Mouse (Mus musculus) Patski (cell line): ENCODE measurements around the gene B230118H07Rik. TPM values are rescaled to one million over a fixed set of nuclear protein-coding genes. Genes with fewer than 3 reads are reported as not detected.
A peak's percentile ranks its signal among the peaks of the same experiment; 100 is the strongest.

ENCODE experiments used
- ATAC-seq: fragments of 100-300 bp; one replicate; pipeline ENCODE4 v1.8.0; 2021
- CTCF ChIA-PET: fragments of 350-600 bp; sonication (Branson Sonifier 250); formaldehyde crosslinking; loops from one replicate; lab custom pipeline; 2022; ENCODE audit warnings: inconsistent platforms; lab: Charles Lee
- POLR2A ChIA-PET: fragments of 350-600 bp; sonication (Branson Sonifier 250); formaldehyde crosslinking; loops from one replicate; lab custom pipeline; 2022; ENCODE audit warnings: antibody characterized with exemption, inconsistent platforms; lab: Charles Lee
- DNase-seq: peaks from one replicate; pipeline ENCODE4 v3.0.0-alpha.2; 2011; ENCODE audit warnings: low read depth, low spot score
- H3K27me3 ChIP-seq: fragments of 371-371 bp; one replicate; pipeline ENCODE4 v1.5.1; 2021
- CTCF ChIP-seq: fragments of 100-300 bp; IDR thresholded peaks from one replicate; pipeline ENCODE4 v1.5.1; 2021
- in situ Hi-C: fragments of 300-500 bp; cut with MboI; formaldehyde crosslinking; loops from 3 replicates; pipeline ENCODE4 v1.11.1; 2018; ENCODE audit warnings: low pct_unique_long_range_greater_than_20kb, mixed read lengths
- polyA plus RNA-seq: library from polyadenylated mRNA; unstranded; gene quantifications from one replicate; pipeline ENCODE4 v1.2.3, GENCODE M21; 2021

B230118H07Rik gene
- polyA plus RNA-seq, 1 experiment from 2014 or later = 42.7 TPM

DNA sequence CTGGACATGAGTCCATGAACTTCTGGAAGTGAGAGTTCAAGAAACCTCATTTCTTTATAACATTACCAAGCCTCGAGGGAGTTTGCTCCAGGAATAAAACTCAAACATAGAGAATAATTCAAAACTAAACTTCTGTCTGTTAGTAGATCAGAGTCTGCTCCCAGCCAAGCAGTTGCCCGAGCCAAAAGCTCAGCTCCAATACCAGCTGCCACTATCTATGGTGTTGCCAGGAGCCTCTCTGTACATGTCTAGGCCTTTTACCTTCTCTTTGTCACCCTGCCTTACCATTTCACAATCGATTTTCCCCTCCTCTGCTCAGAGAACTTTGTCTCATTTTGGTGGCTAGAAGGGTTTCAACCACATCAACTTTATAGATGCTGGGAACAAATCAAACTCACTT lies 24.2 kb upstream of the B230118H07Rik start:
- H3K27me3 ChIP-seq = peaks cover 43% of the 10 kb centered on the region
- in situ Hi-C loops = no loop called here

DNA sequence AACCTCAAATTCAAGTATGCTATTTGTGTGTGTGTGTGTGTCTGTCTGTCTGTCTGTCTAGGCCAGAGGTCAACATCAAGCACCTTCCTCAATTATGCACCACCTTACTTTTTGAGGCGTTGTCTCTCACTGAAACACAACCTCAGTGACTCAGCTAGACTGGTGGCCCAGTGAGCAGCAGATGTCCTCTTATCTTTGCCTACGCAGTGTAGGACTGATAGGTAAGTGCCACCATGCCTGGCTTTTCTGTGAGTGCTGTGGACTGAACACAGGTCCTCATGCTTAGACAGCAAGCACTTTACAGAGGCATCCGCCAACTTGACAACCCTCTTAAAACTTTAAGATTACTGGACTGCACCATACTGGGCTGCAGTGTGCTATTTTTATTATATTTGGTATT lies 19.4 kb upstream of the B230118H07Rik start:
- in situ Hi-C loops = no loop called here
- ATAC-seq = no peak
- POLR2A ChIA-PET = no interaction called here
- peaks cover 57% of the 10 kb centered on the region for H3K27me3 ChIP-seq
- CTCF ChIA-PET = no interaction called here
- no peak for DNase-seq
- TF ChIP-seq CTCF = no peak

More for the DNA sequence above, 24.2 kb upstream of the B230118H07Rik start:
- POLR2A ChIA-PET = no interaction called here
- no peak for TF ChIP-seq CTCF
- no peak for ATAC-seq
- no peak for DNase-seq
- CTCF ChIA-PET = no interaction called here

DNA sequence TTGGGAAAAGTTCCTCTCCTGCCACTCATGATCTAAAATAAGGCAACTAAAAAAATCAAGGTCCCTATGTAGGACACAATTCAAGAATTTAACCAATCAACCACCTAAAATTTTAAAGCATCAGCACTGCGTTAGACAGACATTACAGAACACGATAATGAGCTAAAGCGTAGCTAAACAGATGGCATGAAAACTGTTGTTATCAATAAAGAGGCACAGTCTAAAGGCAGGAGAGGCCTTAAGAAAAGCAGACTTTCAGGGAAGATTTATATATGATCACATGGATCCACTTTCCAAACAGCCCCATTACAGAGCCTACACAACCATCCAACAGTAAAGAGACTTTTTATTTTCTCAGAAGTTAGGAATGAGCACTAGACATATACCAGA lies 16.4 kb upstream of the B230118H07Rik start:
- no peak for DNase-seq
- H3K27me3 ChIP-seq = peaks cover 48% of the 10 kb centered on the region
- ChIA-PET POLR2A (no interaction called here), CTCF (interaction anchor here (0.9 to 2.0 kb wide), 4 partner anchors 14 to 193 kb away, joined by 3 to 10 read pairs (median 3); partner anchors contain the start of gene Traf6)
- ATAC-seq = no peak
- in situ Hi-C loops = no loop called here
- TF ChIP-seq CTCF = no peak

DNA sequence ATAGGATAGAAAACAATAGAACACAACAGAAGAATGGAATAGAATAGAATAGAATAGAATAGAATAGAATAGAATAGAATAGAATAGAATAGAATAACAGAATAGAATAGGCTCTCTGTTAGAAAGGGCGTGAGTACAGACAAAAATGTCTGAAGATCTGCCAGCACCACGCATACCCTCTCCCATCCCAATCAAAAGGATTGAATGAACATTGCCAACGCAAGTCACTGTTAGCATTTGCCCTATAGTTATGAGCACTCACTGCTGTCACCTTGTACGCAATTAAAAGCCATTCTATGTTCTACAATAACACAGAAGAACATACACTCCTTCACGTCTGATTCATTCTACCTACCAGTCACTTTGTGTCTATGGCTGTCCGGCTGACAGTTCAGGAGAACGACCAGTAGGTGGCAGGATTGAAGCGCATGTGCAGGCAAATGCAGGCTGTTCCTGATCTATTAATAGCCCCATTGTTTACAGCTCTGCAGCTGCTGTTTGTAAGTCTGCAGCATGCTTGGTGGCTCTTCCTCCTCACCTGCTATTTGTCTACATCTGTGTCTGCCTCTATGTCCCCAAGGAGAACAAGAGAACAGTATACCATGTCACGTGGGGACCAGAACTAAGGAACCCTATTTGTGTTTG lies 15.8 kb upstream of the B230118H07Rik start:
- in situ Hi-C loops = no loop called here
- ChIA-PET POLR2A (no interaction called here), CTCF (interaction anchor here (0.9 to 2.0 kb wide), 4 partner anchors 14 to 193 kb away, joined by 3 to 10 read pairs (median 3); partner anchors contain the start of gene Traf6)
- peak; percentile 94 for TF ChIP-seq CTCF
- peaks cover 45% of the 10 kb centered on the region for H3K27me3 ChIP-seq
- ATAC-seq = peak; percentile 88
- no peak for DNase-seq

DNA sequence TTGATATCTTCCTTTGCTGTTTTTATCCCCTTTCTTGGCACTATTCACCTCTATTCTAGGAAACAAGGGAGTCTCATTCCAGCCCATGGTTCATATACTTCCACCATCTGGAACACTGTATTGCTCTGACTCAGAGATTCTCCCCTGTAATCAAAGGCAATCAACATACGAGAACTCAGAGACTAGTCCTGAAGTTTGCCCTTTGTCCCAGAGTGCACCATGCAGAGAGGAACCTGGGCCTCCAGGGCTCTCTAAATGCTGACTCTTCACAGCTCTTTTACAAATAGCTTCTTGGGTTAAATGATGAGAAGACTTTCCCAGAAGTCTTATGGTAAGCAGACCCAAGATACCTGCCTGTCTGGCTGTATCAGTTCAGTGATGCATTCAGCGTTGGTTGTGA lies 11.2 kb upstream of the B230118H07Rik start:
- in situ Hi-C loops = no loop called here
- DNase-seq = no peak
- TF ChIP-seq CTCF = no peak
- ATAC-seq = no peak
- H3K27me3 ChIP-seq = peaks cover 45% of the 10 kb centered on the region
- ChIA-PET CTCF (interaction anchor here (1.1 kb wide), 1 partner anchor 188 kb away, joined by 3 read pairs; no protein-coding TSS in a partner anchor), POLR2A (no interaction called here)

DNA sequence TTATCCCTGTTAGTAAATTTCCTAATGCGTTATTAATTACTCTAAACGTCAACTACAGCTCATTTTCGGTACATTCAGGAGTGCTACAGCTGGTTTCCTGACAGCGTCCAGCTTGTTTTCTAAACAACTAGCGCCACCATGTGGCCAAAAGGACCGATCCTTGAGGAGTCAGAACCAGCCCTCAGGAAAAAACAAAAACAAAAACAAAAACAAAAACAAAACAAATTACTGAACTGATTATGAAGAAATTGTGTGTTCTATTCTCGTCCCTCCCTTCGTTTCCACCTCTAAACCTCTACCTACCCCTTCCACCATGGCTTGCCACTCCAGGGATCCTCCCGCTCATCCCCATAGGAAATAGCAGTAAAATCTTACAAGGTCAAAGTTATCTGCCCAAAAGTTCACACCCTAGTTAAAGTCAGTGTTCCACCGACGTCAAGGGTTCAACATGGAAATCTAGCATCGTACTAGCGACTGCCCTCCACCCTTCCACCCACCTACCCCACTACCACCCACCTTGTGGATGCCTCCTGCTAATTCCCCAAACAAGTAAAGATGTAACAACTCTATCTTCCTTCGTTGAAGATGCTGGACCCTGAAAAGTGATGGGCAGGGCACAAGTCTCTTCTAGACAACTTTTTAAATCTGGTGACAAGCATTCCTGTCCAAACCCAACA lies 3.7 kb upstream of the B230118H07Rik start:
- CTCF ChIA-PET = interaction anchor here (0.7 to 6.5 kb wide), 14 partner anchors 11 to 185 kb away, joined by 3 to 34 read pairs (median 4); no protein-coding TSS in a partner anchor
- peak; percentile 74 for TF ChIP-seq CTCF

DNA sequence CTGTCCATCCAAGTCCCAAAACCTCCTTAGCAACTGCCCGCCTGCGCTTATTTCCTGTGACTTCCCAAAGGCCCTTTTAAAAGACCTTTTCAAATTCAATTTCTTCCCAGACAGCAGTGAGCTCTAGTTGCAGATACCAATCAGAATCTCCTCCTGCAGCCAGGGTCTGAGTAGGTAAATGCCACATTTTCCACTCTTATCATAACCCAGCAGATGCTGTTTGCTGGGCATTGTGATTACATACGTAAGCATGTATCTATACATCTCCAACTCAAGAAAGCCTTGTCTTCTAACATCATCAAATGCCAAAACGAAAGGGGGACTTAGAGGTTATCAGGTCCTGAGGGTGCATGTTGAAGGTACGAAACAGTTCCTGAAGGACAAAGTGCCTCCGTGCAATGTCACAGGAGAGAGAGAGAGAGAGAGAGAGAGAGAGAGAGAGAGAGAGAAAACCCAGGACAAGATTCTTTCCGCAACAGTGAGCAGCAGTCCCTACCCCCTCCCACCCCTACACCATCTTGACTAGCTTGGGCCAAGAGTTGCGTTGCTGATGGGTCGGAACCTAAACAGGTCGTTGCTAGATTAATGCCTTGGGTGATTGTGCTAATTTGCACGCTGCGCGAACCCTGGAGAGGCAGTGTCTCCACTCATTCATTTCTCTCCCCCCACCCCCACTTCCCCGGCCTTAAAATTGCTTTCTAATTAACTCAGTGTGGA lies 3.0 kb upstream of the B230118H07Rik start:
- CTCF ChIA-PET = interaction anchor here (0.7 to 6.5 kb wide), 14 partner anchors 10 to 192 kb away, joined by 3 to 34 read pairs (median 4); no protein-coding TSS in a partner anchor
- ATAC-seq = no peak
- POLR2A ChIA-PET = interaction anchor here (0.7 kb wide), 1 partner anchor 53 kb away, joined by 3 read pairs; no protein-coding TSS in a partner anchor
- TF ChIP-seq CTCF = no peak
- in situ Hi-C loops = loop anchor here (5.0 kb wide), 1 partner anchor 120 kb away; no protein-coding TSS in a partner anchor
- DNase-seq = no peak
- peaks cover 64% of the 10 kb centered on the region for H3K27me3 ChIP-seq

More for the DNA sequence above, 3.7 kb upstream of the B230118H07Rik start:
- POLR2A ChIA-PET = interaction anchor here (0.7 kb wide), 1 partner anchor 54 kb away, joined by 3 read pairs; no protein-coding TSS in a partner anchor
- peak; percentile 56 for ATAC-seq
- H3K27me3 ChIP-seq = peaks cover 60% of the 10 kb centered on the region
- in situ Hi-C loops = loop anchor here (5.0 kb wide), 1 partner anchor 121 kb away; no protein-coding TSS in a partner anchor
- no peak for DNase-seq

DNA sequence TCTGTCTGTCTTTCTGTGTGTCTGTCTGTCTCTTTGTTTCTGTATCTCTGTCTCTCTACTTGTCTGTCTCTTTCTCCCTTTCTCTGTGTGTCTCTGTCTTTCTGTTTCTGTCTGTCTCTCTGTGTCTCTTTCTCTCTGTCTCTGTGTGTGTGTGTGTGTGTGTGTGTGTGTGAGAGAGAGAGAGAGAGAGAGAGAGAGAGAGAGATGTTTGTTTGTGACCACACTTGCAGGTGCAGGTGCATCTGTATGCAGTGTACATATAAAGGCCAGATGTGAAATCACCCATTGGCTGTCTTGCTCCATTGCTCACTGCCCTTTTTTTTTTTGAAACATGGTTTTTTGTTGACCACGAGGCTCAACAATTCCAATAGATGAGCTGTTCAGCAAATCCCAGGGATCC lies 1.1 kb upstream of the B230118H07Rik start:
- in situ Hi-C loops = loop anchor here (5.0 kb wide), 1 partner anchor 118 kb away; no protein-coding TSS in a partner anchor
- peaks cover 66% of the 10 kb centered on the region for H3K27me3 ChIP-seq
- ATAC-seq = no peak
- no peak for TF ChIP-seq CTCF
- no peak for DNase-seq
- ChIA-PET CTCF (interaction anchor here (1.5 to 6.5 kb wide), 2 partner anchors 53 to 177 kb away, joined by 4 to 34 read pairs; no protein-coding TSS in a partner anchor), POLR2A (no interaction called here)

DNA sequence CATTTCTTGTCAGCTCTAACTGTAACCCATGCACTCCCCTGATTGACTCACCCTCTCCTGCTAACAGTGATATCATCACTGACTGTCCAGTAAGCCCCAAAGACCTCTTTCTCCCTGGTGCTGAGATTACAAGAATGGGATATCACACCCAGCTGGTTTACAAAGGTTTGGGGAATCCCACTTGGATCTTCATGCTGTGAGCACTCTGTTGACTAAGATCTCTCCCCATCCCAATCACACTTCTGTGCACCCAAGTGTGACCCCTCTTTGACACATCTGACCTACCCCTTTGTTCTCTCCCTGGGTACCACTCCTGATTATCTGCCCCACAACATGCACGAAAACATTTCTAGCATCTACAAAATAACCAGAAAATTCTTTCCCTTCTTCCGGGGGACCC lies 971 bp downstream of the B230118H07Rik start:
- ChIA-PET CTCF (interaction anchor here (0.8 to 6.5 kb wide), 4 partner anchors 9 to 175 kb away, joined by 3 to 34 read pairs (median 4); no protein-coding TSS in a partner anchor), POLR2A (no interaction called here)
- in situ Hi-C loops = no loop called here
- DNase-seq (no peak), ATAC-seq (no peak)
- TF ChIP-seq CTCF = no peak
- H3K27me3 ChIP-seq = peaks cover 65% of the 10 kb centered on the region

DNA sequence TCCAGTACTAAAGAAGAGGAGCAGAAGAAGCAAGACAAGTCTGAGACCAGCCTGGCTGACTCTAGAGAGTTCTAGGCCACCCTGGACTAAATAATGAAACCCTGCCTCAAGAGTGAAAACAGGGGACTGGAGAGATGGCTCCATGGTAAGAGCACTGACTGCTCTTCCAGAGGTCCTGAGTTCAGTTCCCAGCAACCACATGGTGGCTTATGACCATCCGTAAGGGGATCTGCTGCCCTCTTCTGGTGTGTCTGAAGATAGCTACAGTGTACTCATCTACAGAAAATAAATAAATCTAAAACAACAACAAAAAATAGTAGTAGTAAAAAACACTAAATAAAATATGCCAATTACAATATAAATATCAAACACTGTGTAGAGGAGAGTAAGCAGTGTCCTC lies 3.5 kb downstream of the B230118H07Rik start:
- DNase-seq (no peak), ATAC-seq (no peak)
- peak; percentile 19 for TF ChIP-seq CTCF
- in situ Hi-C loops = no loop called here
- peaks cover 72% of the 10 kb centered on the region for H3K27me3 ChIP-seq
- ChIA-PET CTCF (no interaction called here), POLR2A (no interaction called here)
